Mouse (Mus musculus) spleen, postnatal 10 days (tissue): ENCODE measurements around the gene Srgap1.

Experiments used
- DNase-seq, 2 experiments: peaks; one replicate each; pipeline ENCODE4 v3.0.0; 2021 to 2022; ENCODE audit warnings: low spot score in 2 of 2

Srgap1 gene

DNA sequence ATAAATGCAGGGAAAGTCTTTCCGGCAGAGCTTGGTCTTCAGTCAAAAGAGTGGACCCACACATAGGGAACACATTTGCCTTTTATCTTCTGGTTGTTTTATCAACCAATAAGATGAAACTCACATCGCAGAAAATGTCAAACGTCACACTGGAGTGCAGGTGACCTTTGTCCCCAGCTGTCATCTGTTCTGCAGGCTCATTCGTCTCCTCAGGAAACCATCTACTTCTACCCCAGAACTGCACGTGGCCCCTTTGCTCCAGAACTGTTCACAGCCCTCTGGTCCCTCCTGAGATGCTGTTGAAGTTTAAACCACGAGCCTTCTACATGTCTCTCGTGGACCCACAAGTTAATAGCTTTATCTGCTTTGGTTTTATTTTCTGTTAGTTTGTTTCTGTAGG, 168.3 kb downstream of the Srgap1 start:
- DNase-seq = no peak

DNA sequence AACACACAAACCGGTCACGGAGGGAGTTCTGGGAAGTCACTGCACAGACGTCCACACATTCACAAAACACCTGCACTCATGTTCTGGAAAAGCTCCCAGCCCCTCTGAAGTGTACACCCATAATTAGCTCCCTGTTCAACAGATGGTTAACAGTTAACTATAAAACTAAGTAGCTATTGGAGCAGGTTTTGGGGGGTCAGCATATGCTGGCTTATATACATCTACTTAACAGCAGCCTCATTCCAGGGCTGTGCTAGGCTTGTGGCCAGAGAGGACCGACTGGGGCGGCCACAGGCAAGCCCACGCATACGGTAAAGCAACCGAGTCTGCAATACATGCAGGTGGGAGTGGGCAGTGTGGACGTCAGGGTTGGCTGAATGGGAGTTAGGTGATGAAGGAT, 169.2 kb downstream of the Srgap1 start:
- DNase-seq = no peak

DNA sequence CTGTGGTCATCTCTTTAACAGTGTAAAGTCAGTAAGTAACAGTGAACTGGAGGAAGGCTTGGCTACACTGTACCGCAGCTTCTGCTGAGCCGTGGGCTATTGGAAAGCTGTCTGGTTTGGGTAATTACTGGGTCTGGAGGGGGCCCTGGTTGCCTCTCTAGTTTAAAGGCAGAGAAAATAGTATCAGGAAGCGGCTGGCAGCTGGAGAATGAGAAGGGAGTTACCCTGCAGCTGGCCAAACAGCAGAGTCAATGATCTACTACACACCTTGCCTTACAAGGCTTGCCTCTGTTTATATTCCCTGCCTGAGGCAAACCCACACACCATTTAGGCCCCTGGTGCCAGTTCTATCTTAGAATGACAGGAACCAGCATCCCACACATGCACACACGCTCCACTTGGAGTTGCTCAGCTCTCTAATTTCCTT, 174.0 kb downstream of the Srgap1 start:
- DNase-seq = no peak

DNA sequence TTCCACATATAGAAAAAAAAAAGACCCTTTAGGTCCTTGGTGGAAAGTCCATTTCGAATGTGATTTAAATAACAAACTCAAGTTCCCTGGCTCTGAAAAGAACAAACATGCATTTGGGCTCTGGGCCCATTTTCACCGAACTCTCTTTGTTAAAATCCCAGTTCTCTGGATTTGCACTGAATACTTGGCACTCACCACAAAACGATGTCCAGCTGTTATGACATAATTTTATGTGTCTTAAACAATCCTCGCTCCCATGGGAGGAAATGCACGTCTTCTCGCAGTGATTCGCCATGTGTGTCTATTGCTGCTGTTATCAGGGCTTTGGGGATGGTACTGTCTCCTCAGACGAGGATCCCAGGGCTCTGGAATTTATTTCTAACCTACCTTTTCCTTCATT, 177.2 kb downstream of the Srgap1 start:
- DNase-seq = no peak

DNA sequence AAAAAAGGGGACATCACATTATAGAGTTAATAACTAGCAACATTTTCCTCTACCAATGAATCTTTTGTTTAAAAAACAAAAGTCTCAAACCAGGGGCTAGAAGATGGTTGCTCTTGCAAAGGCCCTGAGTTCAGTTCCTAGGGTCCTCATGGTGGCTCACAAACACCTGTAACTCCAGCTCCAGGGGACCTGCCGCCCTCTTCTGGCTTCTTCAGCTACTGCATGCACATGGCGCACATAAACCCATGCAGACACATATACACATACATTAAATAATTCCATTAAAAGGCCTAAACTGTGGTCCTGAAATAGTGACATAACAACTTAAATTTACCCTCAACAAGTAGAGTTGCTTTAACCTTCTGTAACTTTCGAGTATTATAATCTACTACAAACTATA, 178.9 kb downstream of the Srgap1 start:
- no peak for DNase-seq

DNA sequence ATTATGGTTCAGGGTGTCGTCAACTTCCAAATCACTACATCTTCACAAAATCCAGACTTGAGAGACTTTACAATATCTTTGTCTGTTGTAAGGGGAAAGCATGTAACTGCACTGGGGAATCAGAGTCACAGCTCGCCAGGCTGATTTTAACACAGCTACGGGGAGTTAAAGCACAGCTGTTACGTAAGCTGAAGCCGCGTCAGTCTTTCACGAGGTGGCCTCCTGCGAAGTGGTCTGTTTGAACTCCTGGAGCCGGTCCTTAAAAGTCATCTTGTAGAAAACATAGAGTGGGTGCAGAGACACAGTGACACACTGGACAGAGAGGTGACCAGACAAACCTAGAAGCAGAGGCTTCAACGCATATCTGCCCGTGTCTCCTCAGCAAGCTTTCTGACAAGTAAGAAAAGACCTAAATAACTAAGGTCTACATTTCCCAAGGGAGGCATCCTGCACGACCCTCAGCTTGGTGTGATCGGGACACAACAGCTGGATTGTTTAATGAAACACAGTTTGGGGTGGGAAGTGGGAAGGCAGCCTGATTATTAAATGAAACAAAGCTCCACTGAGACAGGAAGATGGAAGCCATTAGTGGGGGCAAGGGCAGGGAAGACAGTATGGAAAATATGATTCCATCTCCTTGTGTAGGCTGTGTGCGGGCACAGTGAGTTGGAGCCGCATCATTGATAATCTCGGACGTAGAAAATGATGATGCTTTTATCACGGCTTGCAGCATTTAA, 181.4 kb downstream of the Srgap1 start:
- DNase-seq = no peak

DNA sequence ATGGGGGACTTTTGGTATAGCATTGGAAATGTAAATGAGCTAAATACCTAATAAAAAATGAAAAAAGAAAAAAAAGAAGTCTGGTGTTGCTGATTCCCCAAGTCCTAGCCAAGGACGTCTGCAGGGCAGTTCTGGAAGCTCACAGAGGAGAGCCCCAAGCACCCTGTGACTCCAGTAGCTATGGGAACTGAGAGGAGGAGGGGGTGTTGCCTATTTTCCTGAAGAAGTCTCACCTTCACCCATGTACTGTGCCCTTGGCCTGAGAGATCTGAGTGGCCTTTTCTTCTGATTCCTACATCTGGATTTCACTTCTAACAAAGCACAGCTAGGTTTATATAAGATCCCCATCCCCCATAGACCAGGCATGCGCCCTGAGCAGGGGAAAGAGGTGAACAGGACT, 186.2 kb downstream of the Srgap1 start:
- DNase-seq = no peak

DNA sequence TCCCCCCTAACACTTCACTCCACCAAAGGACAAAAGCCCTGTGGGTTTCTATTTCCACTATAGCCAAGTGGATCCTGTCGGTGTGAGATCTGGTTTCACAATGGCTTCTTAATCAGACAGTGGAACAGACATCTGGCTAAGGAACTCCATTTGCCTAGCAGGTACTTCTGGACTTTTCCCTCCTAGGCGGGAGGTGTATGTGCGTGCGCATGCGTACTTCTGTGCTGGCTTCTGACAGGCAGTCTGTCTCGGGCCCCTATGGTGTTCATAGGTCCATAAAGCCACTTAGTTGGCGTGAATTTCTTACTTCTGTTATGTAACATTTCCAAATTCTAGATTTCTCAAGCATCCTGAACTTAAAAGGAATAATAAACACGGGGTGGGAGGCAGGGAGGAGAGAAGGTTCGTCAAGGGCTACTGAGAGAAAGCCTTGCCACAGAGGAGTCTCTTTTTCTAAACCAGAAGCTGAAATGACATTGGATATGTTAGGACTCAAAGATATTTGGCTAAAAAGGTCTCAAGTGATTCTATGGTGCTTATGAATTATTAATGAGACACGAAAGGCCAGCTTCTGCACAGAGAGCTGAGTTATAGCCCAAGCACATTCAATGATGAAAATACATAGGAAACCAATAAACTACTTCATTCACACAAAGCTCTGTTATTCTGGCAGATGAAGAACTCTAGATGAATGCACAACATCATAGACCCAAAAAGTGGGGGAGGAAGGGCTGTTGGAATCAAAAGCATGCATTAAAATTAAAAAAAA, 187.1 kb downstream of the Srgap1 start:
- no peak for DNase-seq

DNA sequence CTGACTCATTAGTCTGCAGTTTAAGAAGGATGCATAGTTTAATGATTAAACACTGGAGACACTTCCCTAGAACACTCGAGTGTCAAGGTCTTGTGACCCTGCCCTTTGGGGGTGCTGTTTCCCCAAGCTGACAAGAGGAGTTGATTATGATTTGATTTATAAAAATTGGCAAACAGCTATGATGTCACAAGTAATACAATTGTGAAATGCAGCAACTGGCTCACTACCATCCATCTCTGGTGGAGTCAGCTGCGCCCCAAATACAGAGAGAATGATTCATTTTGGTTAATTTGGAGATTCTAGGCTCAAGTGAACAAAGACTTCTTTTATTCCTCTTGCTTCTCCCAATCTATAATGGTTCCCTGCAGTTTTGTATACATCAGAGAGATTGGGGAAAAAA, 188.2 kb downstream of the Srgap1 start:
- DNase-seq = no peak

DNA sequence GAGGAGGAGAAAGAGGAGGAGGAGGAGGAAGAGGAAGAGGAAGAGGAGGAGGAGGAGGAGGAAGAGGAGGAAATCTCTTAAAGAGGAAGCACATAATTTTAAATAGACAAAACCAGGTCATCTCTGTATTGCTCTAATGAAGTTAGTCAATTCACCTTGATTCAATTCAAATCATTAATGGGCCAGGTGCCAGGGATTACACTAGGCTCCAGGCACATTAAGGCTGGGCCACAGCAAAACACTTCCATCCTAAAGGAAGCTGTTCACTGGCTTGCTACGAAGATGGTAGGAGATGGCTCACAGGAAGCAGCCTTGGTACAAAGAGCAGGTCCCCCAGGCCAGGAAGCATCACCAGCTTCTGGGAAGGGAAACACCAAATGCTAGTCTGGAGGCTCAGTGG, 189.0 kb downstream of the Srgap1 start:
- DNase-seq = no peak

DNA sequence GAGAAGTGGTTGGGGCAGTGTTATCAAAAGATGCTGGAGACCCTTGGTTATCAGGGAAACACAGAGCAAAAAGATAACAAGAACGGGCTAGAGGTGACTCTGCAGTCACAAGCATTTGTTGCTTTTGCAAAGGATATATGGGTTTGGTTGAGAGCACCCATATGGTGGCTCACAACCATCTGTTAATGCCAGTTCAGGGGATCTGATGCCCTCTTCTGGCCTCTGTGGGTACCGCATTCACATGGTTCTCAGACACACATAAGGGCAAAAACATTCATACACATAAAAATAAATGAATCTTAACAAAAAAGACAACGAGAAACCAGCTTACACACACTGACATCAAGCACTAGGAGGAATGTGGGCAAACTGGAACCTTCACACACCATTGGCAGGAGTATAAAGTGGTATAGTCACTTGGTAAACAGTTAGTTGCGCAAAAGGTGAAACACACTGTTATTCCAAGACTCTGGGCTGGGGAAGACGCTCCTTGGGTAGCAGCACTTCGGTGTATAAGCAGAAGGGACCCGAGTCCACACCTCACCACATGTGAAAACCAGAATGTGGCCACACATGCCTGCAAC, 191.2 kb downstream of the Srgap1 start:
- DNase-seq = no peak

DNA sequence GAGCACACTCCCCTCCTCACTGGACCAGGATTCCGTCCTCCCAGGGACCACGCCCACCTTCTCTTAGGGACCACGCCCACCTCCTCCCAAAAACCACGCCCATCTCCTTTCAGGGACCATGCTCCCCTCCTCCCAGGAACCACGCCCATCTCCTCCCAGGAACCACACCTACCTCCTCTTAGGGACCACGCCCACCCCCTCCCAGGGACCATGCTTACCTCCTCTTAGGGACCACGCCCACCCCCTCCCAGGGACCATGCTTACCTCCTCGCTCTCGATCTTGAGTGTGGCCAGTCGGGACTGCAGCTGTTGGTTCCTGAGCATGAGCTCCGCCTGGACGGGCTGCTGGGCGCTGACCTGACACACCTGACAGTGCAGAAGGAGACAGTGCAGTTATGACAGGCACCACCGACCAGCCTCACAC, 193.7 kb downstream of the Srgap1 start:
- DNase-seq = no peak

DNA sequence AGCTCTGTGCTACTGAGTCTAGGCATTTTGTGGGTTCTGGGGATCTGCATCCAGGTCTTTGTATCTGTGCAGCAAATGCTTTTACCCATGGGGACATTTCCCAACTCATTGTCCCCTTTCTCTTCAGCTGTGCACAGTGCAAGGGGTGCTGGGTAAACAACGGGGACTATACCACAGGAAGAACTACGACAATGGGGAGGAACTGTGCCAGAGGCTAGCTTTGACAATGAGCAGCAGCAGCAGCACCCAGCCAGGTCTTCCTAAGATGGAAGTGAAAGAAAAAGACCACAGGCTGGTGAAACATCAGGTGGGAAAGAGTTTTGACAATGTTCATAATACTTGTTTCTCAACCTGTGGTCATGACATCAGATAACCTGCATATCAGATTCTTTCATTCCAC, 197.6 kb downstream of the Srgap1 start:
- DNase-seq = no peak

DNA sequence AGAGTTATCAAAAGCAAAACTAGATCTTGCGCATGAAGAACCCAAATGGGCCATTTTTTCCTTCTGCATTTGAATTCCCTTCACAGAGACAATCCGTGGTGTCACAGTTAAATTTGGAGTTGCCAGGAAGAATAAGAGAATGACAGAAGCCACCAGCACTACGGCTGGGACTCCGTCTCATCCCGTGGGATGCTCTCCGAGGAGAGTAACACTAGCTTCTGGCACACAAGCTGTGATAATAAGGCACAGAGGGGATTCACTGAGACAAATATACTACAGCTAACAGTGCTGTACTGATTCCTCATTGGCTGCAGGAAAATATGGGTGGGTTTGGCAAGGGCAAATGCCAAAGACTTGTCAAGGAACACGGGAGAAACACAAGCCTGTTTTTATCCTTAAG, 201.4 kb downstream of the Srgap1 start:
- no peak for DNase-seq

DNA sequence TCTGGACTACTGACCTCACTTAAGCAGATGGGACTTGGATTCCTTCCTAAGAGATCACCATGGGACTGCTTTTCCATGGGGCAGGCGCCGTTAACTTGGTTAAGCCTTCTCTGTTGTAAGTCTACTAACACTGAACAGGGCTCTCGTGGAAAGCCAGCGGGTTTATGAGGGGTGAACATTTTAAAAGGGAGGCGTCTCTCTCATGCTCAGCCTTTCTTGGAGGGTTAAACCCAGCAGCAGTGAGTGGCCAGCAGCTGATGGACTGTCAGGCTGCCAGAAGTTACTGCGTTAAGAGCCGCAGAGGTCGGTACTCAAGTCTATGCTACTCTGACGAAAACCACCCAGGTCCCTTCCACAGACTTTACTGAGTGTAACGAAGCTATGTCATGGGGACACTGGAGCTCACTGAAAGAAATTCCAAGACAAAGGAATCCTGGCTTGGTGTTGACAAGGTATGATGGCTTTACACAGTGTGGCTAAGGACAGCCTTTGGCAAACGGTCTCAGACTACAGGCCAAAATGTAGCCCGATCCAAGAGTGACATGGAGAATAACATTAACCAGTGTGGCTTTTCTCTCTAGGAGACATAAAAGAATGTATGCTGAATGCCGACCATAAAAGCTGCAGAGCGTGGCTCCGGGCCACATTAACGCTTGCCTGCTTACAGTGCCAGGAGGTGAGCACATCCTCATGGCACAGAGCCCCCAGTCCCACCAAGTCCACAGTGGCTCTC, 209.8 kb downstream of the Srgap1 start:
- DNase-seq = no peak

DNA sequence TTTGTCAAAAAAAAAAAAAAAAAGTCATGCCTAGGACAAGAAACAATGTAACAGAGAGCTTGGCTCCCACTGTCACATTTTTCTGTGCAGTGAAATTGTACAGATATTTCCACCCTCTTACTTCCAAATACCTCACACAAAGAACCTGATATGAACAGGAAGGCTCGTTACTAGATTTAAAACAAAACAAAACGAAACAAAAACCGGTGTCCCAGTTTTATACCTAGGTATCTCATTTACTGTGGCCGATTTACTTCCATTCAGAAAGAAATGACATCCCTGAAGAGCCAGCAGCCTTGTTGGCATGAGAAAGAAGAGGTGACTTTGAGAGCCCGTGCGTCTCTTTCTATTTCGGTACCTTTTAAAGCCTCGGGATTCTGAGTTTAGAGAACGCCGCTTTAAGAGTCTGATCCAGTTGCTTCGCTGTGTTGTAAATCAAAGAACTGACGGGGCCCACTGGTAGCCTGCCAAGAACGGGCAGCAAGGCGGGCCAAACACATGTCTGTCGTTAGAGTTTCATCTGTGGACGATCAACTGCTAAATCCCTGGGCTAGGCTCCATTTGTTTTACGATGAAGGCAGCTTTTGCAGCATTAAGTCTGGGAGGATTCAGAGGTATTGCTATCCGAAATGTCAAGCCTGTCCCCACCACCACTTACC, 210.5 kb downstream of the Srgap1 start:
- DNase-seq = no peak

DNA sequence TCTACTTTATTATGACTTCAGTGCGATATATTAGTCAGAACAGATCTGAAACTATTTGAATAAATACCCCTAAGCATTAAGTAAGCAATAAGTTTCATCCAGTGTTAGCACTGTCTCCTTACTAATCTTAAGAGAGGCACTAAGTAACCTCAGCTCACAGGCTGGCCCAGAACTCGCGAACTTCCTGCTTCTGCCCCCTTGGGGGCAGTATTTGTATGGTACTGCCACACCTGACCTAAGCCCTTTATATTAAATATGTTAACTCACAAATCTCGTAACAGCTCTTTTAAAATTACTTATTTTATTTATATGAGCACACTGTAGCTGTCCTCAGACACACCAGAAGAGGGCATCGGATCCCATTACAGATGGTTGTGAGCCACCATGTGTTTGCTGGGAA, 213.7 kb downstream of the Srgap1 start:
- DNase-seq = no peak

DNA sequence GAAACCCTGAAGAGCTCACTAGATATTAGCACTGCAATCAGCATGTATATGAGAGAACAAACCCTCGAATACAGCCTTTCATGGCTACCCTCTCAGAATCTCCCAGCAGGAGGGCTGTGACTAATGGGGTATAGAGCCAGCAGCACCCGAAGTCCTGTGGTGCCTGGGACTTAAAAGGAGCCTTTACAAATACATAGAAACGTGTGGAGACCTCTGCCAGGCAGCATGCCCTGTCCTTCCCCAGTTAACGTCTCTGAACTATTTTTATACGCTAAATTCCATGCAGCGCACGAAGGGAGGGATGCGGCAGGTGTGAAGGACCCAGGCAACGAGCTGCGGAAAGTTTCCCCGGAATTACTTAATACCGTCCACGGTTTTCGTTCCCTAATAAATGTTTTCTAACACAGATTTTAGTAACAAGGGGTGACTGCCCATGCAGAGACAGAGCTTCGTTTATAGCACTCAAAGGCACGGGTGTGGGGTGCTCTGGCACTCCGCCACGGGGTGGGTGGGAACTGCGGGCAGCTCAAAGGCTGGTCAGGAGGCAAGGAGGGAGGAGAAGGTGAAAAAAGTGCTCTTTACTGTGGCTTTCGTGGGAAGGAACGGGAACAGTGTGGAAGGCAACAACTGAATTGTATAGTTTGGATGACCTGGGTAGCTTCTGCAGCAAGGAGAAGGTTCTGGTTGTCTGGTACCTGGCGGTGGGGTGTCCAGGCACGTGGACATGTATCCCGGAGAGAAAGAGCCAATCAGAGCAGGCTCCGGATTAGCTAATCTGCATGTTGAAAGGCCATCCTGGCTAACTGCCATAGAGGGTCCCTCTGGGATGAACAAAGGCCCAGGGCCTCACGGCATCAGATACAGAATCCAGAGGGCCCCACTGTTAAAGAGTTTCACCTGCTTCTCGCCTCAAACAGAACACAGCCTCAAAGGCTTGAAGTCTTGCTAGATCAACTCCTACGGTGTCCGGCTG, 216.5 kb downstream of the Srgap1 start:
- no peak for DNase-seq

DNA sequence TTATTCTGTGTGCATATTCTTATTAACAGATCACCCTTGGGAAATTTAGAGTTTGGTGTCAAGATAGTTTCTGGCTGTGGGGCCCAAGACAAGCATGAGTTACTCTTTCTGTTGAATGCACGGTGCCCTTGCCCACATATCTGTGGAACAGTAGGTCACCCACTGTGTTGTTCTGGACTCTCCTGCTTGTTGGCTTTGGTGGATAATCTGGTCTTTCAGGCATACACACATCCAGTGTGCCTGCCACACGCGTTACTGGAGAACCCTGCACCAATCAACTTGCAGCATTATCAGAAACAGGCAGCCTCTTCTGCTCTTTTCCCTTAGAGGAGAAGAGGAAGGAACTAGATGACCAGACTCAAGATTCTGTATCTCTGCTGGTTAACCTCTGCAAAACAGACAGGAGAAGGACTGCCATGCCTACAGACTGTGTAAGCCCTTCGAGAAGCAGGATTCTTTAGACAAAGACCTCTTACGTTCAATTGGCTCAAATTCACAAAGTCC, 217.3 kb downstream of the Srgap1 start:
- DNase-seq = no peak

DNA sequence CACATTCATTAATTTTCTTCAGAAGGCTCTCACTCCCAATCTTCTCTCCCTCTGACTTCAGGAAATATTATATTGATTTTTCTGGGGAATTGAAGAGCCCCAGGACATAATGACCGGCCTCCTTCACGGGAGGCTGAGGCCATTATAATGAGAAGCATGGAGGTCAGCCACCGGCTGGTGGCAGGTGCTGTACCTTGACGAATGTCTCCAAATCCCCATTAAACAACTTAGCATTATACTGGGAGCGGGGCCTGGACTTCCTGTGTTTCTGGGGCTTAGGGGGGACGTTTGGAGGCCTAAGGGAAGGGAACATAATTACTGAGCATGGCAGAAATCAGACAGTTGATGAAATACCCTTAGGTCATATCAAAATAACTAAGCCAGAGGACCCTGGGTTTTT, 218.1 kb downstream of the Srgap1 start:
- no peak for DNase-seq
